Mouse (Mus musculus) thymus, postnatal 25 days (tissue): Measurements from ENCODE around the gene Ap1ar.
A peak's percentile ranks its signal among the peaks of the same experiment; 100 is the strongest.

Experiments
- DNase-seq: peaks from one replicate; pipeline ENCODE4 v3.0.0; 2022

The Ap1ar gene

DNA sequence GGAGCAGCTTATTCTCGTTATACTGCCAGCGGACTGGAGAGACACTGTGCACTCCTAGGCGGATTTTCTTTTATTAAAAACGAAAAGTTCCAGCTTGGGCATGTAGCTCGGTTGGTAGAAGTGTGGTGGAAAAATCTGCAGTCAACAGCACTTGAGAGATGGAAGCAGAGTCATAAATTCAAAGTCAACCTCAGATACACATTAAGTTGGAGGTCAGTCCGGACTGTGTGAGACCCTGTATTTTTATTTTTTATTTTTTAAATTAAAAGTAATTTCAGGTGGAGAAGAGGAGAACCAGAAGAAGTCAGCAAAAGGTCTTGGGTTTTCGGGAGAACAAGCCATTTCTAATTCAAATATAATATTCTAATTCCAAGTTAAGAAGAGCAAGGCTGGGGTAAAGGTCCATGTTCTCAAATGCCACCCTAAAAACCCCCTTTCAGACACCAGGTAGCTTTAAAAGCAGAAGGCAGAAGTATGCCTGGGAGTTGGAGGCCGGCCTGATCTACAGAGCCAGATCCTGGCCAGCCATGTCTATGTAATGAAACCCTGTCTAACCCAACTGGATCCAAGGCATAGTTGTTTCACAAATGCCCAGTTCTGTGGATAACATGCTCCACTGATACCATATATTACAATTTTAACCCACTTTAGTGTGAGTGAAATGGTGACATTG, 785 bp upstream of the Ap1ar start:
- no peak for DNase-seq

DNA sequence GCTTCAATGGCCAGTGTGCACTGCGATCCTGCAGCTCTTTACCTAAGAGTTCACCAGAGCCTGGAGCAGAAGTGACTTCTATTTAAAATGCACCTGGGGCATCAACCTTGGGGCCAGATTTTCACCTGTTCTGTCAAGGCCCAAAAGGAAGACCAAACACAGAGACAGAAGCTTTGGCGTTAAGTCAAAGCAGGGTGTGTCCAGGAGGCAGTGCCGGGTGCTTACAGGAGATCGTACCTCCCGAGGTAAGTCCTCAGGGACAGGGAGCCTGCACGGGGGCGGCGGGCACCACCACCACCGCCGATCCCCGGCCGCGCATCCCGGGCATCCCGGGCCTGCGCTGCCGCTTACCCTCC, 547 bp downstream of the Ap1ar start:
- DNase-seq = no peak

DNA sequence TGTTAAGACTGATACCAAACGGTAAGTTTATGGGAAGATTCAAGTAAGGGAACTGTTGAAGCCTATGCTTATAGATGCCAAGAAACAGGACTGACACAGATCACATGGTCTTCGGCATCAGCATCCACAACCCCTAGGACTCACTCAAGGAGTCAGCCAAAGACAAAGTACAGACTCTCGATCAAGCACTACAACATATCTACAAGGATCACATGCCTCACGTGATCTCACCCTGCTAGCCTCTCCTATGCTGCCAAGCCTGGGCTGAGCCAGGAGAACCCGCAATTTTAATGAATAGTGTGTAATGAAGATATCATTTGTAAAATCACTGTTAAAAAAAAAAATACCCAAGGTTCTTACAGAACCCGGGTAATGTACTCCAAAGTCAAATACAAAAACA, 1.7 kb downstream of the Ap1ar start:
- DNase-seq = no peak

GRCm38 (mm10) chr3:127834040-127834439, 3.3 kb downstream of the Ap1ar start:
- no peak for DNase-seq

GRCm38 (mm10) chr3:127831079-127831478, 6.2 kb downstream of the Ap1ar start:
- no peak for DNase-seq

GRCm38 (mm10) chr3:127830183-127830582, 7.1 kb downstream of the Ap1ar start:
- no peak for DNase-seq

- DNase-seq = no peak
Observed at GRCm38 (mm10) chr3:127827123-127827522, 10.2 kb downstream of the Ap1ar start.

GRCm38 (mm10) chr3:127826503-127826902, 10.8 kb downstream of the Ap1ar start:
- no peak for DNase-seq

GRCm38 (mm10) chr3:127823886-127824863, 13.1 kb downstream of the Ap1ar start:
- DNase-seq = peak; percentile 56

DNA sequence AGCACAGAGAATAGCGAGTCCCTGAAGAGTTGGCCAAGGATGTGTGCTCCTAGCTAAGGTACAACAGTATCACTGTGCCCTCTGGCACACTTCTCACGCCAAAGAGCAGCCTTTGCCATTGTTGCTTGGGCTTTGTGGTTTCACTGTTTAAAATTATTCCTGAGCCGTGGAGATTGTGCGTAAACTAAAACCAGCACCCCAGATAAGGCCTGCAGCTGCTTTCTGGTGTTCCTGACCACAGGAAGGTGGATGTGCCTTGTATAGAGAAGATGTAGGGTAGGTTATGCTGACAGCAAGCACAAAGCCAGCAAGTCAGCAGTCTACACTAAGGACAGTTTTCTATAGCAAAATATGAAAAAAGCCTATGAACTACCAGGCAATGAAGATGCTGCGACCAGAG, 16.1 kb downstream of the Ap1ar start:
- no peak for DNase-seq

- DNase-seq = no peak
Observed at GRCm38 (mm10) chr3:127820400-127820799, 16.9 kb downstream of the Ap1ar start.

DNA sequence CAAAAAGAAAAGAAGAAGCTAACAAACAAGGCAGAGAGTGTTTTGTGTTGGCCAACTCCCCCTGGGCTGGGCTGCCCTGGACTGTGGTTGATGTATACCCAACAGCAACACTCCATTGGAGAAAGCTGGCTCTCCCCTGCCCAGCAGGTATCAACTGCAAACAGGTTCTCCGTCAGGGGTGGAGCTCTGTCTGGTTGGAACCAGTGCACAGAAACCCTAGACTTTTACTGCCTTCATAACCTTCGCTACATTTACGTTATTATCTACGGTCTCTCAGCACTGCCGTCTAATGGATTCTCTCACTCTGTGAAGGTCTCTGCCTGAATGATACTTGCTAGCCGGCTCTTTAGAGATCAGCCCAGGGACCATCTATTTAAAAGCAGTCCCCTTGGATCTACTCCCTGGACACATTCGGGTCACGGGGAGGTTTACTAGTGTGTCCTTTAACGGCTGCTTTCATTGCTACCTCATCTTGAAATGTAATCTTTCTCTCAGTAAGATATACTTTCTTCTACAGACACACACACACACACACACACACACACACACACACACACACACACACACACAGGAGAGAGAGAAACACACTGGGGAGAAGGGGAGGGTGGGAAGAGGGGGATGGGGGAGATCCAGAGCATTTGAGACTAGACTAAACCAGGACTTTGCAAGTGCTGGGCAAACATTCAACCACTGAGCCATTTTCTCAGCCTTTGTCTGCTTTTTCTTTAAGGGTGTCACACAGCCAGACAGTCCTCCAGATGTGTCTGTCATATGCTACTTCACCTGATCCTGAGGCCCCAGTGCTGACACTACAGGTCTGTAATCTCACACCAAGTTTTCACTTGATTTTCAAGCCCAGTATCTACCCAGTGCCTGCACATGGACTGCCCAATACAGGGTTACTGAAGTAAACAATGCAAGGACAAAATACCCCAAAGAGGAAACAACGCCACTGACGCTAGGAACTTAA, 18.3 kb downstream of the Ap1ar start:
- no peak for DNase-seq

GRCm38 (mm10) chr3:127817120-127817683, 20.1 kb downstream of the Ap1ar start:
- no peak for DNase-seq

GRCm38 (mm10) chr3:127809103-127809502, 28.2 kb downstream of the Ap1ar start:
- no peak for DNase-seq

- DNase-seq = no peak
Observed at GRCm38 (mm10) chr3:127807846-127808245, 29.5 kb downstream of the Ap1ar start.

DNA sequence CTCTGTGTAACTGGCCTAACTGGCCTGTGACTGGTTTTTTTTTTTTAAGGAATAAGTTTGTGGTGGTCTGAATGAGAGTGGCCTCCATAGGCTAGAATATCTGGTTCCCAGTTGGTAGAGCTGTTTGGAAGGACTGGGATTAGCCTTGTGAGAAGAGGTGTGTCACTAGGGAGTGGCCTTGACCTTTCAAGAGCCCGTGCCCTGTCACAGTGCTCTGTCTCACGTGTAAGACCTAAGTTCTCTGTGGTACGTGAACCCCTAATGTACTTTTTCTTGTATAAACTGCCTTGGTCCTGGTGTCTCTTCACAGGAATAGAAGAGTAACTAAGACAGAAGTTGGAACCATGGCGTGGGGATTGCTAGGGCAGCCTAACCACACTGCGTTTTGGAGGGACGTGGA, 31.3 kb downstream of the Ap1ar start:
- no peak for DNase-seq

GRCm38 (mm10) chr3:127805071-127805470, 32.3 kb downstream of the Ap1ar start:
- DNase-seq = no peak

DNA sequence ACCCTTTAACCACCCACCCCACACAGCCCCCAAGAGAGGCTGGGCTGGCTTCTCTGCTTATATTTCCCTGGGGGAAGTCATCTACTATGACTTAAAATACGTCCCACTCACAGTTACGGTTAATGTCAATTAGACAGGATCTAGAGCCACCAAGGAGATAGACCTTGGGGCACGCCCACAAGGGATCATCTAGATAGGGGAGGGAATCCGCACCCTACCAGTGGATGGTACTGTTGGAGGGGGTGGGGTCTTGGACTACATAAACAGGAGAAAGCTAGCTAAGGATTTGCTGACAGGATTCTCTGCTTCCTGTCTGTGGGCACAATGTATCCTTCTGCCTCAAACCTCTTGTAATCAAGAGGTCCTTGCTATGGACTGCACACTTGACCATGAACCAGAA, 32.9 kb downstream of the Ap1ar start:
- no peak for DNase-seq

GRCm38 (mm10) chr3:127802814-127803213, 34.5 kb downstream of the Ap1ar start:
- DNase-seq = no peak

DNA sequence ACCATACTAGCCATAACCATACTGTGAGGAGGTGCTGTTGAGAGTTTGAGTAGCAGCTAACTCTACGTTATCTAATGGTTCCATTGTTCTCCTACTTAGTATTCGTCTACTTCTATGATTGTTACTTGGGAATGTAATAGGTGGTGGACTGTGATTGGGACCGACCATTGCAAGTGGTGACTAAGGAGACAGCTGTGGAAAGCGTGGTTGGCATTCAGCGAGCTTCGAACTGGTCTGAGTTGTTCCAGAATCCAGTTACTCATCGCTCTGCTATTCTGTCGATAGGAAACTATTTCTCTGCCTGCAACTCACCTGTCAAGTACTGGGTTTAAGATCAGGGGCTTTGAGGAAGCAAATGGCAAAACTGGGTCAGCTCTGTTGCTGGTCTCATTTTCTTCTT, 36.2 kb downstream of the Ap1ar start:
- DNase-seq = no peak

- no peak for DNase-seq
Observed at GRCm38 (mm10) chr3:127796271-127796670, 41.1 kb downstream of the Ap1ar start.

DNA sequence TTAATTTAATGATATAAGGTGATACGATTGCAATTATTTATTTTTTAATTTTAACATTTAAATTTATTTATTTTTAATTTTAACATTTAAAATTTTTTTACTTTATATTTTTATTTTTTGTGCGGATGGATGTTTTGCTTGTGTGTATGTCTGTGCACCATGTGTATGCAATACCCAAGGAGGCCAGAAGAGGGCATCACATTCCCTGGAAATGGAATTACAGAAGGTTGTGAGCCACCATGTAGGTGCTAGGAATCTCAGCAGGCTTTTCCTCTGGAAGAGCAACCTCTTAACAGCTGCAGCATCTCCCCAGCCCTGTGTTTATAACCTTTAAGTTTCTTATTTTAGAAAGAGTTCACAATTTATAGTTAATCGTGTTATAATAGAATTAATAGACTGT, 41.6 kb downstream of the Ap1ar start:
- DNase-seq = no peak

DNA sequence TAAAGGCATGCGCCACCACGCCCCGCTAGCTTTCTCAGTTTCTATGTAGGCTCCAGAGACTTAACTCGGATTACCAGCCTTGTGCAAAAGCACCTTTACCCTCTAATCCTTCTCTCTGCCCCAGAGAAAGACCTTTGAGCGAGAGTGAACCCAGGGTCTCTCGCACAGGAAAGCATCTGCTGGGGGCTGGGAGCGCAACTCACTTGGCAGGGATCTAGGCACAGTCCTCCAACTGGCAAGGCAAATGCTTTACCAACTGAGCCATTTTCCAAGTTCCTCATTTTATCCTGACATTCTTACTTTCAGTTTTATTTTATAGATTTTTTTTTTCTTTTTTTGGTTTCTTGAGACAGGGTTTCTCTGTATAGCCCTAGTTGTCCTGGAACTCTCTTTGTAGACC, 44.3 kb downstream of the Ap1ar start:
- DNase-seq = no peak
